Mouse (Mus musculus) Patski (cell line): ENCODE measurements around the gene Ccnjl. TPM values are rescaled to one million over a fixed set of nuclear protein-coding genes. Genes with fewer than 3 reads are reported as not detected.

Experiments
- ATAC-seq: fragments of 100-300 bp; one replicate; pipeline ENCODE4 v1.8.0; 2021
- CTCF ChIA-PET: fragments of 350-600 bp; sonication (Branson Sonifier 250); formaldehyde crosslinking; loops from one replicate; lab custom pipeline; 2022; ENCODE audit warnings: inconsistent platforms; lab: Charles Lee
- POLR2A ChIA-PET: fragments of 350-600 bp; sonication (Branson Sonifier 250); formaldehyde crosslinking; loops from one replicate; lab custom pipeline; 2022; ENCODE audit warnings: antibody characterized with exemption, inconsistent platforms; lab: Charles Lee
- DNase-seq: peaks from one replicate; pipeline ENCODE4 v3.0.0-alpha.2; 2011; ENCODE audit warnings: low read depth, low spot score
- H3K27me3 ChIP-seq: fragments of 371-371 bp; one replicate; pipeline ENCODE4 v1.5.1; 2021
- CTCF ChIP-seq: fragments of 100-300 bp; IDR thresholded peaks from one replicate; pipeline ENCODE4 v1.5.1; 2021
- in situ Hi-C: fragments of 300-500 bp; cut with MboI; formaldehyde crosslinking; loops from 3 replicates; pipeline ENCODE4 v1.11.1; 2018; ENCODE audit warnings: low pct_unique_long_range_greater_than_20kb, mixed read lengths
- polyA plus RNA-seq: library from polyadenylated mRNA; unstranded; gene quantifications from one replicate; pipeline ENCODE4 v1.2.3, GENCODE M21; 2021

Gene Ccnjl
- polyA plus RNA-seq, 1 experiment from 2014 or later: 17.8 TPM

GRCm38 (mm10) chr11:43493815-43494409 is 34.7 kb upstream of the Ccnjl start:
- peak; percentile 84 for TF ChIP-seq CTCF
- in situ Hi-C loops: loop anchor here (5.0 to 25.0 kb wide), 3 partner anchors 91 to 843 kb away; partner anchors contain the start of gene 4933415A04Rik
- peak; percentile 33 for ATAC-seq
- ChIA-PET CTCF (interaction anchor here (0.7 to 2.4 kb wide), 13 partner anchors 9 to 276 kb away, joined by 3 to 9 read pairs (median 3); no protein-coding TSS in a partner anchor), POLR2A (no interaction called here)
- no peak for DNase-seq
- no peaks in the 10 kb centered on the region for H3K27me3 ChIP-seq

GRCm38 (mm10) chr11:43495037-43495436 is 33.5 kb upstream of the Ccnjl start:
- CTCF ChIA-PET: interaction anchor here (0.7 to 1.2 kb wide), 3 partner anchors 74 to 188 kb away, joined by 3 read pairs; no protein-coding TSS in a partner anchor
- in situ Hi-C loops: loop anchor here (10.0 to 25.0 kb wide), 2 partner anchors 90 to 842 kb away; partner anchors contain the start of gene 4933415A04Rik
- POLR2A ChIA-PET: no interaction called here
- DNase-seq: no peak
- TF ChIP-seq CTCF: no peak
- ATAC-seq: no peak
- H3K27me3 ChIP-seq: no peaks in the 10 kb centered on the region

GRCm38 (mm10) chr11:43495532-43495931 is 33.1 kb upstream of the Ccnjl start:
- no peaks in the 10 kb centered on the region for H3K27me3 ChIP-seq
- peak; percentile 49 for DNase-seq
- TF ChIP-seq CTCF: no peak
- in situ Hi-C loops: loop anchor here (10.0 to 25.0 kb wide), 2 partner anchors 89 to 842 kb away; partner anchors contain the start of gene 4933415A04Rik
- POLR2A ChIA-PET: no interaction called here
- ATAC-seq: peak; percentile 49
- CTCF ChIA-PET: interaction anchor here (0.7 to 1.3 kb wide), 7 partner anchors 10 to 187 kb away, joined by 3 to 4 read pairs (median 3); no protein-coding TSS in a partner anchor

- POLR2A ChIA-PET: no interaction called here
- no peaks in the 10 kb centered on the region for H3K27me3 ChIP-seq
- ATAC-seq (no peak), DNase-seq (no peak)
- CTCF ChIA-PET: interaction anchor here (2.0 kb wide), 1 partner anchor 10 kb away, joined by 5 read pairs; no protein-coding TSS in a partner anchor
- no peak for TF ChIP-seq CTCF
- in situ Hi-C loops: no loop called here
These were observed 27.3 kb upstream of the Ccnjl start for GRCm38 (mm10) chr11:43501256-43501655.

GRCm38 (mm10) chr11:43505188-43505587 is 23.4 kb upstream of the Ccnjl start:
- DNase-seq (no peak), ATAC-seq (no peak)
- TF ChIP-seq CTCF: no peak
- CTCF ChIA-PET: no interaction called here
- POLR2A ChIA-PET: no interaction called here
- no peaks in the 10 kb centered on the region for H3K27me3 ChIP-seq
- in situ Hi-C loops: no loop called here

- ATAC-seq: no peak
These were observed 20.6 kb upstream of the Ccnjl start for GRCm38 (mm10) chr11:43507976-43508375.

GRCm38 (mm10) chr11:43509878-43510277 is 18.7 kb upstream of the Ccnjl start:
- in situ Hi-C loops: no loop called here
- CTCF ChIA-PET: no interaction called here
- DNase-seq: no peak
- no peak for TF ChIP-seq CTCF
- ATAC-seq: no peak
- POLR2A ChIA-PET: interaction anchor here (0.7 kb wide), 1 partner anchor 552 kb away, joined by 7 read pairs; no protein-coding TSS in a partner anchor
- H3K27me3 ChIP-seq: no peaks in the 10 kb centered on the region

More at GRCm38 (mm10) chr11:43507976-43508375, 20.6 kb upstream of the Ccnjl start:
- H3K27me3 ChIP-seq: no peaks in the 10 kb centered on the region
- no peak for TF ChIP-seq CTCF
- no peak for DNase-seq
- in situ Hi-C loops: no loop called here
- ChIA-PET POLR2A (no interaction called here), CTCF (interaction anchor here (1.2 kb wide), 1 partner anchor 17 kb away, joined by 3 read pairs; no protein-coding TSS in a partner anchor)

- DNase-seq (no peak), ATAC-seq (no peak)
- in situ Hi-C loops: no loop called here
- no peak for TF ChIP-seq CTCF
- H3K27me3 ChIP-seq: no peaks in the 10 kb centered on the region
- CTCF ChIA-PET: interaction anchor here (0.7 to 1.7 kb wide), 3 partner anchors 16 to 38 kb away, joined by 3 read pairs; partner anchors contain the start of gene Ccnjl
- POLR2A ChIA-PET: no interaction called here
These were observed 15.9 kb upstream of the Ccnjl start for GRCm38 (mm10) chr11:43512661-43513190.

- ATAC-seq (peak; percentile 44), DNase-seq (no peak)
- ChIA-PET POLR2A (interaction anchor here (0.8 kb wide), 1 partner anchor 8 kb away, joined by 4 read pairs; no protein-coding TSS in a partner anchor), CTCF (interaction anchor here (0.7 to 1.0 kb wide), 2 partner anchors 9 to 23 kb away, joined by 3 to 4 read pairs; no protein-coding TSS in a partner anchor)
- peak; percentile 60 for TF ChIP-seq CTCF
- H3K27me3 ChIP-seq: no peaks in the 10 kb centered on the region
- in situ Hi-C loops: no loop called here
These were observed 12.1 kb upstream of the Ccnjl start for GRCm38 (mm10) chr11:43516344-43517021.

GRCm38 (mm10) chr11:43517641-43518040 is 10.9 kb upstream of the Ccnjl start:
- ATAC-seq (no peak), DNase-seq (no peak)
- no peak for TF ChIP-seq CTCF
- CTCF ChIA-PET: no interaction called here
- in situ Hi-C loops: no loop called here
- H3K27me3 ChIP-seq: no peaks in the 10 kb centered on the region
- POLR2A ChIA-PET: no interaction called here
